Mouse (Mus musculus): Measurements from ENCODE around the gene Dok1.

Gene Dok1

DNA sequence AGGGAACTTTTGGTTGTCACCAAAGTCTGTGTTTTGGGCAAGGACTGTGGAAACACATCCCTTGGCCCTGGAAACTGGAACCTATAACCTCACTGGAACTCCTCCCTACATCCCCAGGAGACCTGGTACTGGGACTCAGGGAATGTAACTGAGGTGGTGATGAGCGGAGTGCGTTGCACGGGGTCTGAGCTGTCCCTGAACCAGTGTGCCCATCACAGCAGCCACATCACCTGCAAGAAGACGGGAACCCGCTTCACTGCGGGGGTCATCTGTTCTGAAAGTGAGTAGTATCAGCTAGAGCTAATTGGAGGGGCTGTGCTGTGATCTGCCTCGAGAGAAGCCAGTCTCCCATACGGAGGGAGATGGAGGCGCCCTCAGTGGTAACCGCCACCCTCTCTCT lies 16.1 kb upstream of the Dok1 start:
- in situ Hi-C loops (cut with MseI, MboI), result no loop called here

DNA sequence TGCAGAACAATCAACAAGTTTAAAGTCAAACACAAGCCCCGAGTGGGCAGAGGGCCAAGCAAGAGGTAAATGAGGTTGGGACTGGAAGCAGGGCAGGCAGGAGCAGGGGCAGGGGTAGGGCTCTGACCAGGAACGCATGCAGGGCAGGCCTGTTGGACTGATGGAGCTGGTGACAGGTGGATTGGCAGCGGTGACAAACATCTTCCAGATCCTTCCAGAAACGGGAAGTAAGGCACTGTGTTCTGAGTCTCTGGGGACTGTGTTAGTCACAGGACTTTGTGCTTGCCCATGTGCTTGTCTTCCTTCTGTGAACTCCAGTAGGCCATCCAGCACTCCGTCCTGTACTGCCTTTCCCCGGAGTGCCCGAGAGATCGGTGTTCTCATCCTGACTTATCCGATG lies 11.5 kb upstream of the Dok1 start:
- in situ Hi-C loops (cut with MseI, MboI), result no loop called here

DNA sequence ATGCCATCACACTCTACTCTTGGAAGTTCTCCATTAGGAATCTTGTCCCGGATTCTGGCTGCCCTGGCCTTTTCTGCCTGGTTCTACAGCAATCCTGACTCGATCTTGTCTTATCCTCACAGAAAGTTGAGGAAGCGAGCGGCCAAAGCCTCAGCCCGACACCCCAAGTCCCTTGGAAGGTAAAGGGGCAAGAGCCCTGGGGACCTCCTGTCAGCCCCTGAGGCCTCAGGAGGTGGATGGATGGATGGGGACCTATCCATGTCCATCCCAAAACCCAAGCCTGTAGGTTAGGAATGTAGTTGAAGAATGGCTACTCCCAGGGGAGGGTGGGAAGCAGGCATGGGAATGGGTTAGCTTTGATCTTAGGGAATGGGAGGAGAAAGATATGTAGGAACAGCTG lies 10.7 kb upstream of the Dok1 start:
- in situ Hi-C loops (cut with MseI, MboI), result no loop called here

DNA sequence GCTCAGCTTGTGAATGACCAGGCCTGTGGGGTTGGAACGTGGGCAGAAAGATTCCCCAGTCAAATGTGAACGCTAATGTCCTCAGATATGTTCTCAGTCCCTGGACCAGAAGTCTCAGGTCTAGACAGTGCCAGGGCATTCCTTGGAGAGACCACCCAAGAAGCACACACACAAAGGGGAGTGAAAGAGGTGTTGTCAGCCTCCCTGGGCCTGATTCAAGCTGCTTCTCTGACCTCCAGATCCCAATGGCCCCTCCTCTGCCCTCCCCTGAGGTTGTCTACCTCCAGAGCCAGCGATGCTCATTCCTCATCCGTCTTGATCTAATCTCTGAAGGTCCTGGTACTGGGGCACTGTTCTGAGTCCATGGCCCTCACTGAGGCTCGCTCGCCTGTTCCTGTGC lies 10.3 kb upstream of the Dok1 start:
- in situ Hi-C loops (cut with MseI, MboI), result no loop called here

DNA sequence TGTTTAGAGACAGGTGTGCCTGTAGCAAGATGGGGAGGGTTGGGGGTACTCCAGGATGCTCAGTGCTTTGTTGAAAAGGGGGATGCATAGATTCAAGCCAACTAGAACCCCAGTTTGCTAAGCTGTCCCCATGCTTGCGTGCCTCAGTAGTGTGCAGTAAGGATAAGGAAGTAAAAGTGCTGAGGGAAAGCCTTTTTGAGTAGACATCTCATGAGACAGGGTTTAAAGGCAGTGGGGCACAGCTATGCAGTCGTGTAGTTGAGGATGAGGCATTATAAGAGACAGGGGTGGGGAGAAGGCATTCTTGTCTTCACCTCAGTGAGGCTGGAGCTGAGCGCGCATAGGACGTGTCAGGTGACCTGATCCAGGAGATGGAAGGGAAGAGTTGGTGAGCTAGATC lies 7.3 kb upstream of the Dok1 start:
- in situ Hi-C loops (cut with MseI, MboI), result no loop called here

DNA sequence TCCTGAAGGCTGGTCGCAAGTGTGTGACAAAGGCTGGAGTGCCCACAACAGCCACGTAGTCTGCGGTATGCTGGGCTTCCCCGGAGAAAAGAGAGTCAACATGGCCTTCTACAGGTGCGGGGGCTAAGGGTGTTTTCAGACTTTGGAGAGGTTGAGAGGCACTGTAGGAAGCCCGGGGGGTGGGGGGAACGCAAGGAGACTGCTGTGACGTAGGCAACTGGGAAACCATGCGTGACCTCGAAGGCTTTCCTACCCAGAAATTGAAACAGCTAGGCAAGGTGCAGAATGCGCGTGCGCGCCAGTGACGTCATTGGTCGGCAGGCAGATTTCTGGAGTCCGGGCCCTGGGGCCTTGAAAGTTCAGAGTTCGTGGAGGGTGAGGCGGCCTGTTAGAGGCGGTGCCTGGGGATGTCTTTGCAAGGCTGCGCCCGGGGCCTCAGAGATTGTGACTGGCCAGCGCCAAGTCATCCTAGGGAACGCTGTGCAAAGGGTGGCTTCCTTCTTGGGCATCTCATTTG lies 5.3 kb upstream of the Dok1 start:
- in situ Hi-C loops (cut with MseI, MboI), result no loop called here

DNA sequence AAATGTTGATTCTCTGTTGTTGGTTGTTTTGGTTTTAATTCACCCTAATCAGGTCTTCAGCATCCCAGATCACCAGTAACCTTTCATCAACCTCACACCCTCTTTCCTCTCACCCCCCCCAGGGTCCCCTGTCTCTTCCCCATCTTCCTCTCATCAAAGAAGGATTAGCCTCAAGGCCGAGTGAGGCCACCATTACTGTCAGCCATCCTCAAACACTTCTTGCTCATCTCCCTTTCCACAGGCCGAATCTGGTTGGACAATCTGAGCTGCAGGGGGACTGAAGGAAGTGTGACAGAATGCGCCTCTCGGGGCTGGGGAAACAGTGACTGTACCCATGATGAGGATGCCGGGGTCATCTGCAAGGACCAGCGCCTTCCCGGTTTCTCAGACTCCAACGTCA lies 3.9 kb upstream of the Dok1 start:
- in situ Hi-C loops (cut with MseI, MboI), result no loop called here

DNA sequence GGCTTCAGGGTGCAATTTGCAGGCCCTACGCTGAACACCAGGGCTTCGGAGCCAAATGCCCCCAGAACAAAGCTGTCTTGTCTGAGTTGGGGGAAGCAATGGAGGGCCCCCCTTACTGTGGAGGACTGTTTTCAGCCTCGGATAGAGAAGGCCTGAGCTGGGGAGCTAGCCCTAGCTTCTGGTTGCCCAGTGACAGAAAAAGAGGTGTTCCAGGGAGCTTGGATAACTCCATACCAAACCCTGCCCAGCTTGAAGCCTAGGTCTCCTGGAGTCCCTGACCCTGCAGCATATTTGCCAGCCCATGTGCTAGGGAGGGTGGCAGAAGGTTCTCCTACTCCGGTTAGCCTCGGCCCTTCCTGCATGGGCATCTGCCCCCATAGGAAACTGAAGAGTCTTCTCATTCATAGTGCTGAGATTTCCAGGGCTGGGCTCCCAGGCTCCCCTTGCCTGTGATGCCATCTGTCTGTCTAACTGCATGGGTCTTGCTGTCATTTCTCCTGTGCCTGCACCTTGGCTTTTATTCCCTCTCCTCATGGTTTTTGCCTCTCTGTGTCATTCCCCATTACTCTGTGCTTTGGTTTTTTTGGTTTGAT lies 1.3 kb upstream of the Dok1 start:
- in situ Hi-C loops (cut with MseI, MboI), result no loop called here

DNA sequence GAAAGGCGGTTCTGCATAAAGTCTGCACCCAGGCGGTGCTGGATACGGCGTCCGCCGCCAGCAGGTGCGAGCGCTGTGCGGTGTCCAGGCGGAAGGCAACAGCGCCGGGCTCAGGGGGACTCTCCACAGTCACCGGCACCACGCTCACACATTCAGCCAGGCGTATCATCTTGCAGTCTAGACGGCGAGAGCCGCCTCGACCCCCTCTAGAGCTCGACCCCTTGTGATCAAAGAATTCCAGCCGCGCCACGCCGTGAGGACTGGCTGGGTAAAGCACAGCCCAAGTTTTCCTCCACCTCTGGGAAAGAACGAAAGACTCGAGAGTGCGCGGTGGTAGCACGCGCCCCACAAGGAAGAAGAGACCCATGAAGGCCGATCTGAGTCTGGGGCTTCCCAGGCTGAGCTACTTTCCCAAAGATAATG lies 491 bp downstream of the Dok1 start:
- in situ Hi-C loops (cut with MseI, MboI), result no loop called here

DNA sequence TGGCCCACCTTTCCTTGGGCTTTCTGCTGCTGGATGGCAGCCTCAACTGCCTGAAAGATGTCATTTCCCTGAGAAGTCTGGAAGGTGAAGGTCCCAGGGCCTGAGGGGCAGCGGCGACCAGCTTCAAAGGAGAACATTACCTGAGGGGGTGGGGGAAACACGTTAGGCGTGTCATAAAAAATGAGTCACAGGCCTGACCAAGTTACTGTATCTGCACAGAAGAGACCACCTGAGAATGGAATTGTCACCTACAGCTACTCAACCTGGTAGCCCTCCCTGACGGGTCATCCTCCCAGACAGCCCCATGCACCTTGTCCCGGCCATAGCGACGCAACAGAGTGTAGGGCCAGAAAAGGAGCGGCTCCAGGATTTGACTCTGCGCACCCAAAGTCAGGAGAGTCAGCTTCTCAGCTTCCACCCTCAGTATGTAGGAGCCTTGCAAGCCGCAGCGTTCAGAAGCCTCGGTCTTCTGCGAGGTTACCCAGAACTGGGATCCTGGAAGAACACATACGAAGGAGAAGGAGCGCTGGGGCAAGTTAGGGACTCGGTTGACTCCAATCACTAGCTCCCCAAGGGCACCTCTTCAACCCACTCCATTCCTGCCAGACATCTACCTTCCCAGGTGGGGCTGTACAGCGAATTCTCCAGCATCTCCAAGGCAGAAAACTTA lies 1.2 kb downstream of the Dok1 start:
- in situ Hi-C loops (cut with MseI, MboI), result no loop called here

DNA sequence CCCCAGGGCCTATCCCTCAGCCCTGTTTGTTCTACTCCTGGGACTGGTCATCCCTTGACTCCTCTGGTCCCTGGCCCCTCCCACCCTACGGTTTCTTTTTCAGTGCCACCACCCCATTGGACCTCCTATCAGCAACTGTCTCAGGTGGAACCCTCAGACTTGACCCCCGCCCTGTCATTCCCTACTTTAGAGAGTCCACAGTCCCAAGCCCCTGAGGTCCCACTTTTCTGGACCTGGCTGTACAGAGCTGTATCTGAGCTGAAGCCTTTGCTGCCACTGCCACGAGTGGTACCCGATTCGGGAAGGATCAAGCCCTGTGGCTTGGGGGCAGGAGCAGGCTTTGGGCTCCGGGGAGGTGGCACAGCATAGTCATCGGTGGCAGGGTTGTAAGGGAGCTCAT lies 2.2 kb downstream of the Dok1 start:
- in situ Hi-C loops (cut with MseI, MboI), result no loop called here

DNA sequence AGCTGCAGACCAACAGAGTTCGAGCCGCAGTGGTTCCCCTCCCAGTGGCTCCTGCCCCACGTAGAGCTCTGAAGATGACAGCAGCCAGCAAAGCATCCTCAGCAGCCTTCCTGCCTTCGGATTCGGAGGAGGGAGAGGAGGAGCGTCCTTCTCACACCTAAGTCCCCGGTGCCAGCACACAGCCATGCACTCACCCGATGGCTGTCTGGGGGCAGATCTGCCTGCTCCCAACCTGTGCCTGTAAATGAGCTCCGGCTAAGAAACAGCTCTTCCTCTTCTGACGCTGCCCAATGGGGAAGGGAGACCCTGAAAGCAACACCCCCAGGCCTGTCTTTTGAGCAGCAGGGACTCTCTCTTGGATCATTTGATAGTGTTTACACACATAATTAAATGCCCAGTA lies 3.5 kb downstream of the Dok1 start:
- in situ Hi-C loops (cut with MseI, MboI), result no loop called here

DNA sequence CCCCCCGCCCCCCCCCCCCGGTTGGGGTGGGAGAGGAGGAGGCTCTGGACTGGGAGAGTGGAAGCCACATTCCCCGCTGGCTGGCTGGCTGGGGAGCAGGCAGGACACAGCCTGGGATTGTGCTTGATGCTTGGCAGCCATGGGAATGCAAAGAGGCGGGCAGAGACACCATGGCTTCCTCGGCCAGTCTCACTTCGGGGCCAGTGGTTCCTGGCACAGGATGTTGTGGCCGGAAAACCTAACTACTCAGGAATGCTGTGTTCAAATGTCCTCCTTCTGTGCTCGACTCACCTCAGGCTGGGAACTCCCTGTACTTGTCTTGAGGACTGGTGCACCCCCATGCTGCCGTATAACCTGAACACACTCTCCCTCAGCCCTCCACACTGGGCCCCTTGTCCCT lies 5.6 kb downstream of the Dok1 start:
- in situ Hi-C loops (cut with MseI, MboI), result no loop called here

DNA sequence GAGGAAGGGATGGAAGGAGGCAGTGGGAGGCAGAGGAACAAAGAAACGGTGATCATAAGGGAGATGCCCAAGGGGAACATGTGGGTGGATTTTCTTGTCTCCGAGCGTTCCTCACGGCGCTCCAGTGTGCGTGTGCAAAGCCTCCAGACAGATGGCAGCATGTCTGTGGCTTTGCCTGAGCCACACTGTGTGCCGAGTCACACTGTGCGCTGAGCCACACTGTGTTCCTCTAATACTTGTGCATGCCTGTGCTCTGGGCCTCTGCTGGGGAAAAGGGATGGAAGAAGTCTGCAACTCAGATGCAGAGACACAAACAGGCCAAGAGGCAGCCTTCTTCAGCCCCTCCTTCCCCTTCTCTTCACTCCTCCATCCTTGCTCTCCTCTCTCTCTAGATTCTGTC lies 6.0 kb downstream of the Dok1 start:
- in situ Hi-C loops (cut with MseI, MboI), result no loop called here

DNA sequence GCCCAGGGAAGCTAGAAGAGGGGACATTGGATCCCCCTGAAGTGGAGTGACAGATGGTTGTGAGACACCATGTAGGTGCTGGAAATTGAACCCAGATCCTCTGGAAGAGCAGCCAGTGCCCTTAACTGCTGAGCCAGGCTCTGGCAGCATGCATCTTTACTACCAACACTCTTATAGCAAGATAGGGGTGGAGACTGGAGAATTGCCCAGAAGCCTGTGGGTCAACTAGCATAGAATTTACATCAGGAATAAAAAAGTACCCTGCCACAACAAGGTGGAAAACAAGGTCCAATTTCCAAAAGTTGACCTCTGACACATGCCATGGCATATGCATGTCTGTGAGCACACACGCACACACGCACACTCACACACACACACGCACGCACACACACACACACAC lies 8.1 kb downstream of the Dok1 start:
- in situ Hi-C loops (cut with MseI, MboI), result no loop called here

DNA sequence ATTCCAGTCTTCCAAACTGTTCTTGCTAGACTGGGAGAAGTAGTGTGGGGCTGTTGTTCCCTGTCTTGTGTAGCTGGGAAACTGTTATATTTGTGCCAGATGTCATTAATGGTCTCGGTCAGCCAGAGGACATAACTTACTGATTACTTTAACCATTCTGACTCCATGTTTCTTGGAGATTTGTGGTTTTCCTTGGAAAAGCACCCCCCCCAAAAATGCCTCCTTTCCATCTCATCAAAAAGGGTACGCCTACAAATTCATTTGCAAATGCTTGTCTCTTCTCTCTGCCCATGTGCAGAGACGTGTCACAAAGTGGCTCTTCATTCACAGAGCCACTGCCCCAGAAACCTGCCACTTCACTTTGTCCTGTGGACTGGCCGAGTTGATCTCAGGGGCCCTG lies 8.8 kb downstream of the Dok1 start:
- in situ Hi-C loops (cut with MseI, MboI), result loop anchor here in 1 of 2 experiments (25.0 kb wide), 1 partner anchor 263 kb away; no protein-coding TSS in a partner anchor

DNA sequence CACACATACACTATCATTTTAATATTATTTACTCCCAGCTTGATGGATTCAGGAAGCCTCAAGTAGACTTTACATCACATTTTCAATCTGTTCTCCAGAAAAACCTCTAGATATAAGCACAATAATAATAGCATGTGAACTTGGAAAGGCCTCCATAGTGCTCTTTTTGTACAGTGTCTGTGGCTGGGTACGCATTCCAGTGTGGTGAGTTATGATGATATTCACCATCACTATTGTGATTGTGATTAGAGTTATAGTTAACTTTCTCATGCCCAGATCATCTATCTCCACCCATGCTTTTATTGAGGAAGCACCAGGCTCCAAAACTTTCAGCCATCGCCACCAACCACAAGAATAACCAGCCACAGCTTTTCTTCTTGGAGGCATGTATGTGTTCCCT lies 9.5 kb downstream of the Dok1 start:
- in situ Hi-C loops (cut with MseI, MboI), result loop anchor here in 1 of 2 experiments (25.0 kb wide), 1 partner anchor 264 kb away; no protein-coding TSS in a partner anchor

DNA sequence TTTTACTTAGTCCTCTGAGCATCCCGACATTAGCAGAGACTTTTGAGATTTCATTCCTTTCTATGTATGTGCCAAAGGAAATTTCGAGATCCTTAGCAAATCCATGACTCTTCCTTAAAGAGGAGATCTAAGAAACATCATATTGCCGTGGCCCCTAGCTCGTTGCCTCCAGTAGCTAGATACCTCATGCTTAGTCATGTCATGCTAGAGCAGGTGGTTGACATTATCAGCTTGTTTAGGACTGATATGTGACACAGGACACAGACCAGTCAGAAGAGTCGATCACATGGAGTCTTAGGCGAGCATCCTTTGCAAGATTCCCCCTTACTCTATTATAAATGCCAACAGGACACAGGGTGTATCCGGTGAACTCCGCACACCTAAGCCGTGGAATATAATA lies 10.3 kb downstream of the Dok1 start:
- in situ Hi-C loops (cut with MseI, MboI), result loop anchor here in 1 of 2 experiments (25.0 kb wide), 1 partner anchor 264 kb away; no protein-coding TSS in a partner anchor

DNA sequence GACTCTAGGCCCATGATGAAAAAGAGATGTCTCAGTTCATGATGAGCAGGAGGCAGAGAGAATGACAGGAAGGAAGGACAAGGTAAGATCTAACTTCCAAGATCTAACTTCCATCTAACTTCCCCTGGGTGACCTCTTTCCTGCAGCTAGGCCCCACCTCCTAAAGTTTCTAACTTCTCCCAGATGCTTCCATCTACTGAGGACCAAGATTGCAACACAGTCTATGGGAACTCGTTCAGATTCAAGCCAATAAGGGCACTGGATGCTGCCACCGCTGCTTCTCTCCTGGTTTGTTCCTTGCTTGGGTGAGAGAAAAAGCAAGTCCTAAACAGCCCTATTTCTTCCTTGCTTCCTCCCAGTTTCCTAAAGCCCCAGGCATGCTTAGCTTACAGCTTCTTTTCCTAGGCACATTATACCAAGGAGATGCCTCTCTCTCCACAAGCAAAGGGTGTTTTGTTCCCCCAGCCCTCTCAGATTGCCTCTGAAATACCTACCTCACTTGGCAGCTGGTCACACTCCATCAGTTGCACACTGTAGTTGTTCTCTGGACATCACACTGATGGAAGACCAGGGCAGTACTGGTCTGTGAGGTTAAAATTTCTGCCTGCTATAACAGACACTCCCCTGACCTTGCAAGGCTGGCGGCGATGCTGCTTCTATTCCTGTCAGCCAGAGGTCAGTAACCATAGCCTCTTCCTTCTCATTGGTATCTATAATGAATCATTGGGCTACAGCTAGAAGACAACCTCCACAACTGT lies 12.3 kb downstream of the Dok1 start:
- in situ Hi-C loops (cut with MseI, MboI), result loop anchor here in 1 of 2 experiments (25.0 kb wide), 1 partner anchor 266 kb away; no protein-coding TSS in a partner anchor

DNA sequence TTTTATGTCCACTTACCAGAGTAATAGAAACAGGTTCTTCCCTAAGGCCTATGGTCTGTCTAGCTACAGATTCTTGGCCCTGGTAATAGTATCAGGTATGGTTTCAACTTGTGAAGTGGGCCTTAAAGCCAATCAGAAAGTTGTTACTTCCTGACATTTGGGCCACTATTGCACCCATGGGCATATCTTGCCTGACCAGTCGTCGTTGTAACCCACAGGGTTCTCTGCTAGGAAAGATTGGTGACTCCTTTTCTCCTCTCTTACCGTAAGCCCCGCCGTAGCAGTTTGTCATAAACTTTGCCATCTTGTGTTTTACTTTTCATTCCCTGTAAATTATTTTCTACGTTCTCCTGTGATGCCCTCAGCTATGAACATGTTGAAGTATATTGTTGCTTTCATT lies 13.2 kb downstream of the Dok1 start:
- in situ Hi-C loops (cut with MseI, MboI), result loop anchor here in 1 of 2 experiments (25.0 kb wide), 1 partner anchor 267 kb away; no protein-coding TSS in a partner anchor

DNA sequence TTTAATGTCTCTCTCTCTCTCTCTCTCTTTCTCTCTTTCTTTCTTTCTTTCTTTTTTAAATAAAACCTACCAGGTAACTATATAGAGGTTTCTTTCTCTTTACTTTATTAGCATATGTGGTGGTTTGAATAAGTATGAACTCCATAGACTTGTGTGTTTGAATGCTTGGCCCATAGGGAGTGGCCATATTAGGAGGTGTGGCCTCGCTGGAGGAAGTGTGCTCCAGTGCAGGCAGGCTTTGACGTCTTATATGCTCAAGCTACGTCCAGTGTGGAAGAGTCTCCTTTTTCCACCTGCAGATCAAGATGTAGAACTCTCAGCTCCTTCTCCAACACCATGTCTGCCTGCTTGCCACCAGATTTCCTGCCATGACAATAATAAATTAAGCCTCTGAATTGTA lies 14.2 kb downstream of the Dok1 start:
- in situ Hi-C loops (cut with MseI, MboI), result loop anchor here in 1 of 2 experiments (25.0 kb wide), 1 partner anchor 268 kb away; no protein-coding TSS in a partner anchor

DNA sequence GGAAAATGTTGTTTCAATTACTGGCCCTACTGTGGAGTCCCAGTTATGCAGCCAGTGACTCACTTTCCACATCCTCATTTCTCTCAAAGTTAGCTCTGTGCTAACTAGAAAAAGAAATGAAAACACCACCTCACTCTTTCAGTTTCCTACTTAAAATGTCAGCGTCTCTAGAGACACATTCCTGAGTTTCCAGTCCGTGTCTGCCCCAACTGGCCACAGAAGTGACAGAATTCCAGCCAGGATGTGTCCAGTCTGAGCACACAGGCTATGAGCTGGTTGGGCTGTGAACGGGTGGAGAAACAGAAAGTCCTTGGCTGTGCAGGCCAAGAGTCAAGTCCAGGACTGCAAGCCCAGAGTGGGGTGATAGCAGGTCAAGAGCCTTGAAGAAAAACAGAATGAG lies 16.1 kb downstream of the Dok1 start:
- in situ Hi-C loops (cut with MseI, MboI), result loop anchor here in 1 of 2 experiments (25.0 kb wide), 1 partner anchor 270 kb away; no protein-coding TSS in a partner anchor

Data from mouse trophoblast stem cell (cell line).